Mouse (Mus musculus) embryonic fibroblast, embryonic 13.5 days (primary cell): ENCODE data around the gene Sfrp4.

ENCODE experiments used
- CTCF ChIP-seq: IDR thresholded peaks from 2 replicates; pipeline ENCODE4 v1.5.1; 2011; ENCODE audit warnings: mild to moderate bottlenecking, control low read depth, low read length, moderate library complexity, borderline replicate concordance; ENCODE audit not compliant: insufficient read depth
- POLR2A ChIP-seq: IDR thresholded peaks from 2 replicates; pipeline ENCODE4 v1.6.1; 2011; ENCODE audit warnings: low read depth, mild to moderate bottlenecking, control low read depth, low read length, moderate library complexity

- TF ChIP-seq POLR2A: no peak
- no peak for TF ChIP-seq CTCF
Measured at GRCm38 (mm10) chr13:19644225-19644624, 21.3 kb downstream of the Sfrp4 start.
